Mouse (Mus musculus) heart, adult 2 months (tissue): ENCODE measurements at regions not wholly inside any gene's neighbourhood (a gene's known extent, or its start where the extent isn't known, plus 50 kb on each side); places are given as distances from the start of the nearest gene placed in this dataset.
A peak's percentile ranks its signal among the peaks of the same experiment; 100 is the strongest.

Source experiments
- DNase-seq, 2 experiments: peaks; one replicate each; pipeline ENCODE4 v3.0.0; 2021
- H3K27ac ChIP-seq: fragments of 200-600 bp; 2 replicates; pipeline ENCODE4 v1.8.1; 2022
- H3K27me3 ChIP-seq: fragments of 200-500 bp; 2 replicates; pipeline ENCODE4 v1.6.1; 2012; ENCODE audit warnings: mild to moderate bottlenecking, low read length, inconsistent platforms, mixed read lengths; ENCODE audit not compliant: control insufficient read depth, insufficient read depth
- H3K36me3 ChIP-seq: fragments of 200-500 bp; 2 replicates; pipeline ENCODE4 v1.6.1; 2012; ENCODE audit warnings: low read length, inconsistent platforms; ENCODE audit not compliant: control insufficient read depth, insufficient read depth
- H3K4me1 ChIP-seq: fragments of 200-500 bp; 2 replicates; pipeline ENCODE4 v1.6.1; 2011; ENCODE audit warnings: low read length; ENCODE audit not compliant: control insufficient read depth, insufficient read depth
- H3K4me3 ChIP-seq: fragments of 200-600 bp; 2 replicates; pipeline ENCODE4 v1.8.1; 2022
- H3K79me2 ChIP-seq: fragments of 200-500 bp; replicated peaks from 2 replicates; pipeline ENCODE4 v1.6.1; 2012; ENCODE audit warnings: mild to moderate bottlenecking, inconsistent platforms, low read length, moderate library complexity, mixed read lengths; ENCODE audit not compliant: control insufficient read depth, insufficient read depth
- H3K9ac ChIP-seq: fragments of 200-500 bp; 2 replicates; pipeline ENCODE4 v1.6.1; 2012; ENCODE audit warnings: low read depth, mild to moderate bottlenecking, control low read depth, inconsistent platforms, low read length, mixed read lengths
- CTCF ChIP-seq: fragments of 200-600 bp; IDR thresholded peaks from 2 replicates; pipeline ENCODE4 v1.8.1; 2022; ENCODE audit warnings: antibody characterized with exemption, mild to moderate bottlenecking, moderate library complexity
- EP300 ChIP-seq: fragments of 200-500 bp; IDR thresholded peaks from 2 replicates; pipeline ENCODE4 v1.6.1; 2011; ENCODE audit warnings: low read depth, low read length, control low read depth; ENCODE audit not compliant: insufficient read depth
- POLR2A ChIP-seq: fragments of 200-500 bp; IDR thresholded peaks from 2 replicates; pipeline ENCODE4 v1.6.1; 2011; ENCODE audit warnings: mild to moderate bottlenecking, low read depth, low read length, control low read depth; ENCODE audit not compliant: insufficient read depth
- WGBS: fragments of 180-500 bp; shearing (Covaris S2); methylation state at CpG from one replicate; pipeline ENCODE4 v1.1.7; 2018; 5-methylcytosine and 5-hydroxymethylcytosine counted together
- intact Hi-C: fragments of 180-260 bp; cut with DNase I; formaldehyde crosslinking; loops from one replicate; pipeline ENCODE4 v1.15.1; 2025

- Histone ChIP-seq H3K79me2 (no peaks in the 10 kb centered on the region), H3K27ac (no peak overlapping the region), H3K27me3 (no peaks in the 10 kb centered on the region), H3K4me1 (no peaks in the 10 kb centered on the region), H3K9ac (no peak overlapping the region), H3K4me3 (no peak overlapping the region), H3K36me3 (no peaks in the 10 kb centered on the region)
- TF ChIP-seq EP300 (no peak), CTCF (no peak)
- intact Hi-C loops: no loop called here
- no peak for DNase-seq
- 46% methylated on average over 2 of the region's 2 CpGs for WGBS
Observed at GRCm38 (mm10) chr13:15283065-15283464, 180.0 kb upstream of the Gli3 start.

- H3K36me3 ChIP-seq: no peaks in the 10 kb centered on the region
- H3K79me2 ChIP-seq: no peaks in the 10 kb centered on the region
- no peak overlapping the region for H3K9ac ChIP-seq
- TF ChIP-seq EP300 (no peak), POLR2A (no peak), CTCF (no peak)
- no peak overlapping the region for H3K27ac ChIP-seq
- H3K4me3 ChIP-seq: no peak overlapping the region
- H3K4me1 ChIP-seq: no peaks in the 10 kb centered on the region
- WGBS: 38% methylated on average over 2 of the region's 2 CpGs
- intact Hi-C loops: no loop called here
- H3K27me3 ChIP-seq: no peaks in the 10 kb centered on the region
- DNase-seq: peak in 1 of 2 experiments; percentile 13
Observed at GRCm38 (mm10) chr13:15298457-15298856, 164.6 kb upstream of the Gli3 start.

DNA sequence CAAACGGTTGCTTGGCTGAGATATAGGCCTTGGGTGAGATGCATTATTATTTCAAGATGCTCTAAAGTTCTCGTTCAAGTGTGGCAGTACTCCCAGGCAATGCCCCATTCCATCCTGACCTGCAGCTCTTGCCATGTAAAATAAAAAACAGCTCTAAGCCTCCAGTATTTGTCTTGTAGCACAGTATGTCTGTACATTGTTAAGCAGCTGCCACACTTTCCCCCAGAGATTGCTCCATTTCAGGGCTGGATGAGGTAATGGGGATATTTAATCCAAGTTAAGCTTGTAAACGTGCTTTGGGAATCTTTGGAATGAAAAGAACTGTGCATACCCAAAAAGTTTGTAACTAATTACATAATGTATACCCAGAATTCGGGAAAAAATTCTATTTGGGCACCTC is 137.6 kb upstream of the Gli3 start:
- WGBS: 39% methylated on average over 4 of the region's 4 CpGs

DNA sequence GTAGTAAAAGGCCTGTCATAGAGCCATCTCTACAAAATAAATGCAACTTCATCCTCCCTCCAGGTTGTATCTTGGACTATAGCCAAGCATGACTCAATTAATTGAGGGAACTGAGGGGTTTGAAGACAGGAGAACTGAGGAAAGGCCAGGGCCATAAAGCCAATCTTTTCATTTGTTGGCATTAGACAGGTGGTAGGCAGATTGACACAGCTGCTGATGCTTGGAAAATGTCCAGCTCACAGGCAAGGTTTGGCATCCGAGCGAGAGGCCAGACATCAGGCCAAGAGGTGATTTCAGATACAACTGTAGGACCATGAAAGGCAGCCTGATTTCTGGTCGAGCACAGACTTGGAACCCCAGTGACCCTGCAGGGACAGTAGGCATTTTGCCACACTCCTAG is 136.9 kb upstream of the Gli3 start:
- no peak overlapping the region for H3K27ac ChIP-seq
- no peaks in the 10 kb centered on the region for H3K27me3 ChIP-seq
- no peaks in the 10 kb centered on the region for H3K36me3 ChIP-seq
- no peak for DNase-seq
- WGBS: 42% methylated on average over 3 of the region's 3 CpGs
- TF ChIP-seq CTCF: no peak
- TF ChIP-seq EP300: no peak
- no peak for TF ChIP-seq POLR2A
- no peak overlapping the region for H3K4me3 ChIP-seq
- intact Hi-C loops: no loop called here
- H3K9ac ChIP-seq: no peak overlapping the region
- no peaks in the 10 kb centered on the region for H3K4me1 ChIP-seq
- H3K79me2 ChIP-seq: no peaks in the 10 kb centered on the region

More for the DNA sequence above, 137.6 kb upstream of the Gli3 start:
- Histone ChIP-seq H3K4me3 (no peak overlapping the region), H3K36me3 (no peaks in the 10 kb centered on the region), H3K79me2 (no peaks in the 10 kb centered on the region), H3K4me1 (no peaks in the 10 kb centered on the region), H3K9ac (no peak overlapping the region), H3K27me3 (no peaks in the 10 kb centered on the region), H3K27ac (no peak overlapping the region)
- intact Hi-C loops: no loop called here
- DNase-seq: no peak
- TF ChIP-seq POLR2A: no peak
- TF ChIP-seq EP300: no peak
- no peak for TF ChIP-seq CTCF

- Histone ChIP-seq H3K36me3 (no peaks in the 10 kb centered on the region), H3K4me3 (no peak overlapping the region), H3K9ac (no peak overlapping the region), H3K79me2 (no peaks in the 10 kb centered on the region), H3K27me3 (no peaks in the 10 kb centered on the region), H3K27ac (no peak overlapping the region), H3K4me1 (no peaks in the 10 kb centered on the region)
- no peak for TF ChIP-seq POLR2A
- no peak for TF ChIP-seq EP300
- intact Hi-C loops: no loop called here
- DNase-seq: no peak
- WGBS: 82% methylated on average over 3 of the region's 3 CpGs
Observed at GRCm38 (mm10) chr13:15329561-15329960, 133.5 kb upstream of the Gli3 start.

- intact Hi-C loops: no loop called here
- Histone ChIP-seq H3K36me3 (no peaks in the 10 kb centered on the region), H3K79me2 (no peaks in the 10 kb centered on the region), H3K27me3 (no peaks in the 10 kb centered on the region), H3K4me3 (no peak overlapping the region), H3K27ac (no peak overlapping the region), H3K4me1 (no peaks in the 10 kb centered on the region), H3K9ac (no peak overlapping the region)
- 33% methylated on average over 3 of the region's 3 CpGs for WGBS
- no peak for DNase-seq
- TF ChIP-seq POLR2A (no peak), EP300 (no peak), CTCF (no peak)
Observed at GRCm38 (mm10) chr13:15343474-15343873, 119.6 kb upstream of the Gli3 start.

- no peaks in the 10 kb centered on the region for H3K79me2 ChIP-seq
- DNase-seq: no peak
- H3K9ac ChIP-seq: no peak overlapping the region
- no peaks in the 10 kb centered on the region for H3K27me3 ChIP-seq
- H3K4me1 ChIP-seq: no peaks in the 10 kb centered on the region
- no peaks in the 10 kb centered on the region for H3K36me3 ChIP-seq
- H3K4me3 ChIP-seq: no peak overlapping the region
- TF ChIP-seq EP300: no peak
- TF ChIP-seq CTCF: no peak
- TF ChIP-seq POLR2A: no peak
- H3K27ac ChIP-seq: no peak overlapping the region
- 29% methylated on average over 2 of the region's 2 CpGs for WGBS
- intact Hi-C loops: no loop called here
Observed at GRCm38 (mm10) chr13:15346866-15347265, 116.2 kb upstream of the Gli3 start.
